In the genomic region with DNA sequence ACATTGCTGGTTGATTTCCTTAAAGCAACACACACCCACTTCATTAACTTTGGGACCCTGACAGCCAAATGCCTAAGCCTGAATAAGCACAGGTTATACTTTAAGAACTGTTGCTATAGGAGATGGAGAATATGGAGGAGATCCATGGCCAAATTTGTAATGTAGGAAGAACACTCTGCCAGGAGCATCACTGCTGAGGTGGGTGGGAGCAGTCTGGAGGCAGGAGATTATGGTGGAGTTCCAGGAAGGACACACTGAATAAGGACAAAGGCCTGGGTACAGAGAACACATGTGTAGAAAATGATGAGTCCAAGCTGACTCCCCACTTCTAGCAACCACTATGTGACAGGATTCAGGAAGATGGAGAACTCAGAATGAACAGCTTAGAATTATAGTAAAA, we compare ENCODE assay signal across 24 mouse cellular contexts.
"Had no signal": no experiment of that assay in that cellular context is flagged by ENCODE, and none has a peak within 500 bp of the region (broad histone marks: within the 10 kb centered on the region; RNA-seq: fewer than 3 reads in every experiment).

No protein-coding gene starts in this region.

- H3K9ac ChIP-seq: limb, embryonic 13.5 days; liver, embryonic 12.5 days; liver, embryonic 15.5 days; lung, embryonic 15.5 days; neural tube, embryonic 12.5 days; neural tube, embryonic 15.5 days had no signal

- H3K4me2 ChIP-seq: limb, embryonic 13.5 days; liver, embryonic 12.5 days; liver, embryonic 15.5 days; lung, embryonic 15.5 days; neural tube, embryonic 12.5 days; neural tube, embryonic 15.5 days had no signal

- DNase-seq: kidney, adult 2 months; kidney, postnatal 25 days; layer of hippocampus, adult 9-11 months; liver; lung, adult 18-20 months; lung, postnatal 10 days; lung, postnatal 36 days; midbrain, embryonic 14.5 days; retina, postnatal 1 day; thymus, adult 2 months; thymus, postnatal 14 days; thymus, postnatal 4 days had no signal

- H3K9me3 ChIP-seq: limb, embryonic 10.5 days; limb, embryonic 13.5 days; liver, embryonic 12.5 days; liver, embryonic 15.5 days; lung, embryonic 15.5 days; megakaryocyte, embryonic 14.5 days; midbrain, embryonic 10.5 days; neural tube, embryonic 12.5 days; neural tube, embryonic 15.5 days had no signal

- H3K36me3 ChIP-seq: limb, embryonic 10.5 days; limb, embryonic 13.5 days; liver, embryonic 12.5 days; liver, embryonic 15.5 days; lung, embryonic 15.5 days; midbrain, embryonic 10.5 days; neural tube, embryonic 12.5 days; neural tube, embryonic 15.5 days had no signal

- H3K27me3 ChIP-seq: liver, embryonic 12.5 days; liver, embryonic 15.5 days; lung, embryonic 15.5 days; megakaryocyte, embryonic 14.5 days; neural tube, embryonic 12.5 days; neural tube, embryonic 15.5 days had no signal

- H3K27ac ChIP-seq: kidney, postnatal 0 days; layer of hippocampus, adult 2 months; limb, embryonic 10.5 days; limb, embryonic 13.5 days; liver, embryonic 12.5 days; liver, embryonic 15.5 days; lung, embryonic 15.5 days; midbrain, embryonic 10.5 days; neural tube, embryonic 12.5 days; neural tube, embryonic 15.5 days had no signal

- H3K4me3 ChIP-seq: layer of hippocampus, adult 2 months; limb, embryonic 10.5 days; limb, embryonic 13.5 days; liver, embryonic 12.5 days; liver, embryonic 15.5 days; lung, embryonic 15.5 days; megakaryocyte, embryonic 14.5 days; midbrain, embryonic 10.5 days; neural tube, embryonic 12.5 days; neural tube, embryonic 15.5 days had no signal

- H3K4me1 ChIP-seq: liver, embryonic 12.5 days; liver, embryonic 15.5 days; lung, embryonic 15.5 days; megakaryocyte, embryonic 14.5 days; midbrain, embryonic 10.5 days; neural tube, embryonic 12.5 days; neural tube, embryonic 15.5 days had no signal

- ATAC-seq: intestine, postnatal 0 days; liver, embryonic 12.5 days had no signal
